9 mouse cellular contexts compared by ENCODE assay signal in the genomic region with DNA sequence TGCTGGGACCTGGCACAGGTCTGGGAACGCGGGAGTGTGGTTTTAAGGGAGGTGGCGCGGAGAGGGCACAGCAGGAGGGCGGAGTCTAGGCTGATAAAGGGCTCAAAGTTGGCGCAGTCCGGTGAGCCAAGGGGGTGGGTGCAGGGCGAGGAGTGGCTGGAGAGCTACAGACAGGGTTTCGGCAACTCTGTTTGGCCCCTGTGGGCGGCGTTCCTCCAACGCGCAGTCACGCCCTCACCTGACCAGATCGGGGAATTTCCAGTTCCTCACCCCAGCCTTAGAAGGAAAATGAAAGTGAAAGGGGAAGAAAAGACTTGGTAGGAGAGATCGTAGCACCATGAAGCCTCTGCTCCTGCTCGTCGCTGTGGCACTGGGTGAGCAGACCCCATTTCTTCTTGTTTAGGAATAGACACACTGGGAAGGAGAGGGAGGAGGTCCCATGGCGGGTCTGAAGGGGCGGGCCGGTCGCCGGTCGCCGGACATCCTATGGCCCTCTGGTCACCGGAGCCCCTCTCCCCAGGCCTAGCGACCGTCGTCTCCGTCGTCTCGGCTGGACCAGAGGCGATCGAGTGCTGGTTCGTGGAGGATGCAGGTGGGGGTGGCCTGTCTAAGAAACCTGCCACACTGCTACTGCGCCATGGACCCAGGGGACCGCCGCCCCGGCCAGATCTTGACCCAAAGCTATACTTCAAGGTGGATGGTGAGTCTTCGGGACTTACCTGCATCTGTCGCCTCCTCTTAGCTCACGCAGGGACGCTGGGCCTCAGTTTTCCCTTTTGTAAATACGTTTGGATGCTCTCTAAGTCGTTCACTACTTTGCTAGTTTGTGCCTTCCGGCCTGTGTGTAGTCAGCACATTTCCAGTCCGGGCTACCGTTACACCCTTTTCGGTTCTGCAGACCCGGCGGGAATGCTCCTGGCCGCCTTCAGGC. TPM values are rescaled to one million over a fixed set of nuclear protein-coding genes. Genes with fewer than 3 reads are reported as not detected.
DNase-seq lines count a peak whose midpoint lies in the region; ATAC-seq and TF ChIP-seq lines count a peak whose summit lies in the region.
"Had no signal": no experiment of that assay in that cellular context is flagged by ENCODE, and none has a peak within 500 bp of the region (broad histone marks: within the 10 kb centered on the region; RNA-seq: fewer than 3 reads in every experiment).

No protein-coding gene starts in this region.

- no peak for TF ChIP-seq CTCF in G1E (IDR thresholded peaks at IDR 0.05; ENCODE audit: low read depth, low read length)

- H3K4me1 ChIP-seq in G1E (ENCODE audit: insufficient read depth, low read depth, low read length), result peaks cover 77% of the 10 kb centered on the region

- peak; percentile 66 for DNase-seq in G1E (ENCODE audit: low spot score)
- DNase-seq in brain, adult 2 months (ENCODE audit: low read depth, low spot score), result peak; percentile 83
- DNase-seq in heart, postnatal 10 days, result peak; percentile 87 to 90
- DNase-seq in kidney, postnatal 25 days, result peak; percentile 87 to 95
- DNase-seq in lung, postnatal 25 days (ENCODE audit: low spot score), result peak; percentile 96
- peak; percentile 63 for DNase-seq in ovary, postnatal 10 days (ENCODE audit: low spot score)
- peak; percentile 79 for DNase-seq in thymus, postnatal 4 days

- H3K9me3 ChIP-seq in G1E (replicated peaks), result peaks cover 19% of the 10 kb centered on the region

- H3K27me3 ChIP-seq in G1E (ENCODE audit: insufficient read depth, low read length), result no peaks in the 10 kb centered on the region

- H3K36me3 ChIP-seq in G1E (replicated peaks), result peaks cover 62% of the 10 kb centered on the region

- ATAC-seq in G1E (ENCODE audit: extremely low read depth, insufficient number of reproducible peaks, low FRiP score, poor library complexity, severe bottlenecking), result peak; percentile 46
- peak; percentile 73 for ATAC-seq in erythroid progenitor cell, adult 5-6 weeks (replicated peaks; ENCODE audit: low FRiP score, poor library complexity, severe bottlenecking)

- intact Hi-C loops in heart, postnatal 10 days (cut with DNase I), result no loop called here

- peak overlapping the region; percentile 92 for H3K4me3 ChIP-seq in G1E (ENCODE audit: low read depth, low read length)

RNA-seq across cellular contexts. Expression of a gene that starts 3.9 kb away (rescaled TPM):
- total RNA-seq in G1E (2014; fragmentation: Nextera tagmentation) (9.5 and 15.8 TPM in 2 replicates), G1E (2017) (19.7 and 22.2 TPM in 2 replicates)
- 41.9 and 42.1 TPM in 2 replicates for polyA plus RNA-seq in G1E (2012)
- total RNA-seq in erythroid progenitor cell, adult 5-6 weeks (2015; ENCODE audit: low replicate concordance), result 11.7 and 23.8 TPM in 2 replicates
- total RNA-seq in erythroid progenitor cell, adult 5-6 weeks (2017; ENCODE audit: low replicate concordance), result 20.3 and 28.8 TPM in 2 replicates
- total RNA-seq in heart, postnatal 10 days (2021), result 10 to 100 TPM; 29.4 to 33.0 TPM

RNA-seq across cellular contexts. Expression of a gene that starts 3.9 kb away (rescaled TPM):
- total RNA-seq in G1E (2014; fragmentation: Nextera tagmentation), result 34.0 and 43.0 TPM in 2 replicates
- total RNA-seq in G1E (2017), result 17.0 and 18.5 TPM in 2 replicates
- polyA plus RNA-seq in G1E (2012), result 142 and 157 TPM in 2 replicates
- total RNA-seq in erythroid progenitor cell, adult 5-6 weeks (2015; ENCODE audit: low replicate concordance), result 86.1 and 88.4 TPM in 2 replicates
- total RNA-seq in erythroid progenitor cell, adult 5-6 weeks (2017; ENCODE audit: low replicate concordance), result 88.8 and 97.2 TPM in 2 replicates
- total RNA-seq in heart, postnatal 10 days (2021), result 10 to 100 TPM; 85.4 to 98.6 TPM

RNA-seq across cellular contexts. Expression of a gene that starts 9.7 kb away (rescaled TPM):
- 27.0 and 32.9 TPM in 2 replicates for total RNA-seq in G1E (2014; fragmentation: Nextera tagmentation)
- 35.5 and 38.9 TPM in 2 replicates for total RNA-seq in G1E (2017)
- 145 and 166 TPM in 2 replicates for polyA plus RNA-seq in G1E (2012)
- 8.6 and 13.4 TPM in 2 replicates for total RNA-seq in erythroid progenitor cell, adult 5-6 weeks (2015; ENCODE audit: low replicate concordance)
- 11.3 and 29.0 TPM in 2 replicates for total RNA-seq in erythroid progenitor cell, adult 5-6 weeks (2017; ENCODE audit: low replicate concordance)
- total RNA-seq in heart, postnatal 10 days (2021), result 10 to 100 TPM; 54.8 to 57.9 TPM

RNA-seq across cellular contexts. Expression of a gene that starts 10.4 kb away (rescaled TPM):
- total RNA-seq in G1E (2014; fragmentation: Nextera tagmentation), result 72.7 and 73.2 TPM in 2 replicates
- total RNA-seq in G1E (2017), result 33.0 and 46.3 TPM in 2 replicates
- 58.8 and 67.4 TPM in 2 replicates for polyA plus RNA-seq in G1E (2012)
- total RNA-seq in erythroid progenitor cell, adult 5-6 weeks (2015; ENCODE audit: low replicate concordance), result 18.0 and 23.9 TPM in 2 replicates
- 23.4 and 29.3 TPM in 2 replicates for total RNA-seq in erythroid progenitor cell, adult 5-6 weeks (2017; ENCODE audit: low replicate concordance)
- 10 to 100 TPM; 16.9 to 18.3 TPM for total RNA-seq in heart, postnatal 10 days (2021)

RNA-seq across cellular contexts. Expression of a gene that starts 14.7 kb away (rescaled TPM):
- total RNA-seq in G1E (2014; fragmentation: Nextera tagmentation) (not detected in 2 replicates), G1E (2017) (not detected in 2 replicates)
- 0.13 TPM in 1 of 2 replicates, not detected in the other for polyA plus RNA-seq in G1E (2012)
- total RNA-seq in erythroid progenitor cell, adult 5-6 weeks (2015; ENCODE audit: low replicate concordance), result not detected in 2 replicates
- not detected in 2 replicates for total RNA-seq in erythroid progenitor cell, adult 5-6 weeks (2017; ENCODE audit: low replicate concordance)
- not detected for total RNA-seq in heart, postnatal 10 days (2021)
- total RNA-seq: layer of hippocampus, postnatal 25 days had no signal

Comparison
In these comparisons a context has a peak if more than half of its experiments do, and no peak if none do; other contexts are left out.
1. Peak in every context shown above with its lines: DNase-seq, ATAC-seq and H3K4me3 ChIP-seq.